Mouse (Mus musculus): ENCODE data around the gene Gm5294. TPM values are rescaled to one million over a fixed set of nuclear protein-coding genes. Genes with fewer than 3 reads are reported as not detected.

The Gm5294 gene
- not detected in 2 replicates for polyA plus RNA-seq (2015; fragmentation: Nextera tagmentation; extraction: Ambion mirVana)

DNA sequence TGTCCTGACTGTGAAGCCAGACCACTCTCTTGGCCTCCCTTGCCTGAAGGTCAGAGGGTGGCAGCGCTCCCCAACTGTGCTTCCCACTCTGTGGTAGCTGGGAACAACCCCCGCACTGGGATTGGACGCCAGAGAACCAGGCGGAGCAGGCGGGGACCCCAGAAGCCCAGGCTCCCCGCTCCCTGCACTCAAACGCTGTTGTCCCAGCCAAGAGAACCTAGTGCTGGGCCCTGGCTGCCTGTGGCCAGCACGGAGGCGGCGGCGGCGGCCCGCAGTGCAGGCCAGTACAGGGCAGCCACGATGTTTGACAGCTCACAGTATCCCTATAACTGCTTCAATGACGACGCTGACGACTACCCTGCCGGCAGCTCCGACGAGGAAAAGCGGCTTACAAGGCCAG is at the start of gene Gm5294:
Gm5294 (plus strand) TSS at position 301 of the 400 bp plus-strand sequence.
- H3K27ac ChIP-seq (ENCODE audit: low read length): no peak within 1 kb of the TSS
- WGBS: 9% methylated on average over 21 of the region's 21 CpGs
- H3K4me3 ChIP-seq (replicated peaks; ENCODE audit: low read length): peak within 1 kb of the TSS; percentile 19; the same call in 1 of the 2 replicates
- no peak within 1 kb of the TSS for H3K9ac ChIP-seq (replicated peaks; ENCODE audit: low read depth, low read length)
- H3K27me3 ChIP-seq (replicated peaks; ENCODE audit: control insufficient read depth, insufficient read depth, low read length): peaks cover 49% of the 10 kb centered on the region
- H3K4me2 ChIP-seq (ENCODE audit: low read length): peak within 1 kb of the TSS; percentile 30
- no peaks in the 10 kb centered on the region for H3K9me3 ChIP-seq (ENCODE audit: control insufficient read depth, low read length)
- peaks cover 7% of the 10 kb centered on the region for H3K4me1 ChIP-seq (replicated peaks; ENCODE audit: control insufficient read depth, insufficient read depth, low read length)
- ATAC-seq: no peak
- no peaks in the 10 kb centered on the region for H3K36me3 ChIP-seq (ENCODE audit: control insufficient read depth, insufficient read depth)

DNA sequence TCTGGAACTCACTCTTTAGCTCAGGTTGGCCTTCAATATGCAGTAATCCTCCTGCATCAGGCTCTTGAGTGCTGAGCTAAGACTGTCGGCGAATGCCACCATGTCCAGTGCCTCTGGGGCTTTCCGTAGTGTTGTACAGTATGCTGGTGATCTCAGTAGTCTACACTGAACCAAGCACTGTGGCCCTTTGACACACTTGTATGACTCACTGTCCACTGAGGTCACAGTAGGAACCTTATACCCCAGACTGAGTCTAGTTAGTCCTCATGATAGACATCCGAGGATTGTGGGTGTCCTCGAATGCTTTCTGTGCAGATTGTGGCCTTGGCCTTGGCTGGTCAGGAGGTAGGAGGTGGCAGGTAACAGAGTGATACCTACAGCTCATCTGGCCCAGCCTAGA is 44.8 kb upstream of the Gm5294 start:
- Histone ChIP-seq H3K27me3 (replicated peaks; ENCODE audit: control insufficient read depth, insufficient read depth, low read length) (no peaks in the 10 kb centered on the region), H3K4me1 (replicated peaks; ENCODE audit: control insufficient read depth, insufficient read depth, low read length) (peaks cover 9% of the 10 kb centered on the region), H3K4me2 (ENCODE audit: low read length) (no peak overlapping the region), H3K9me3 (ENCODE audit: control insufficient read depth, low read length) (no peaks in the 10 kb centered on the region), H3K36me3 (ENCODE audit: control insufficient read depth, insufficient read depth) (peaks cover 9% of the 10 kb centered on the region), H3K4me3 (replicated peaks; ENCODE audit: low read length) (no peak overlapping the region), H3K27ac (ENCODE audit: low read length) (no peak overlapping the region), H3K9ac (replicated peaks; ENCODE audit: low read depth, low read length) (no peak overlapping the region)
- no peak for ATAC-seq
- 94% methylated on average over 5 of the region's 5 CpGs for WGBS

DNA sequence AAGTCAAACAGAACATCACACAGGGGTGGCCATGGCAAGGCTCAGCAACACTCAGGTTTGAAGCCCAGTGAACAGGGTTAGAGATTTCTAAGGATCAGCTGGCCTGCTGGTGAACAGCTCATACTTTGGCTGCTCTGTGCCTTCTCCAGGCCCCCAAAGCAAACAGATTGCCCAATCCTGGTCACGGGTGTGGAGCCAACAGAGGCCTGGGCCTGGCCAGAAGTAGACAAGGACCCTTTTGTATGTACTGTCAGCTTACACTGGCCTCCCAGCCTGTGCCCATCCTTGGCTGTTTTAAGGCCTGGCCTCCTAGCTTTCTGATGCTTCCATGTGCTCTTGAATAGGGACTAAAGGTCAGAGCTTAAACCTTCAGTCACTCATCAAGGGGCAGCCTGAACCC is 43.5 kb upstream of the Gm5294 start:
- no peak overlapping the region for H3K27ac ChIP-seq (ENCODE audit: low read length)
- H3K9me3 ChIP-seq (ENCODE audit: control insufficient read depth, low read length): no peaks in the 10 kb centered on the region
- H3K9ac ChIP-seq (replicated peaks; ENCODE audit: low read depth, low read length): no peak overlapping the region
- peaks cover 9% of the 10 kb centered on the region for H3K4me1 ChIP-seq (replicated peaks; ENCODE audit: control insufficient read depth, insufficient read depth, low read length)
- peaks cover 7% of the 10 kb centered on the region for H3K36me3 ChIP-seq (ENCODE audit: control insufficient read depth, insufficient read depth)
- no peak overlapping the region for H3K4me3 ChIP-seq (replicated peaks; ENCODE audit: low read length)
- no peaks in the 10 kb centered on the region for H3K27me3 ChIP-seq (replicated peaks; ENCODE audit: control insufficient read depth, insufficient read depth, low read length)
- no peak overlapping the region for H3K4me2 ChIP-seq (ENCODE audit: low read length)
- WGBS: 89% methylated on average over 1 of the region's 1 CpGs
- no peak for ATAC-seq

DNA sequence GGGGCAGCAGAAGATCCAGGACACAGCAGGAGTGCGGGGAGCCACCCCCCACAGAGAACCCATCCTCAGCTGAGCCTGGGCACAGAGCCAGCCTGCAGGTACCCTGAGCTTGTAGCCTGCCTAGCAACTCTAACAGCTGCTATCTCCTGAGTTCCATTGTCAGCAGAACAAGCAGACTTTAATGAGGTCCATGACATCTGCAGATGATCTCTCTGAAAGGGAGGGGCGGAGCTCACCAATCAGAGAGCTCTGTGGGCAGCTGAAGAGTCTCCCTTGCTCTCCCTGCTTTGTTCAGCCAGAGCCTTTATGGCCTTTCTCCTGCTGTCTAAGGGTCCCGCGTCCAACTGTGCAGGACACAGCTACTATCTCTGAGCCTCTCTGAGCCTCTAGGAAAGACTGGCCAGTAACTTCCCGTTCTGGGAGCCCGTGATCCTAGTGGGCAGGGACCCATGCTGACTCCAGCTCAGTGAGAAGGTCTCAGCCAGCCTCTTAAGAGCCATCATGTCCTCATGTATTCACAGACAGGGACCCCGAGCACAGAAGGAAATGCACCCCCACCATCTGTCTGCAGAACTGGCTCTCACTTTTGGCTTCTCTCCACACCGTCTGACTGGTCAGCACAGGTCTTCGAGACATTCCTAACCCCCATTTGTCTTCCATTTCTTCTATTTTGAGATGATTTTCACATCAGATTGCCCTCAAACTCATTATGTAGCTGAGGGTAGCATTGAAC is 41.0 kb upstream of the Gm5294 start:
- peak; percentile 64 for ATAC-seq
- Histone ChIP-seq H3K27ac (ENCODE audit: low read length) (peak overlapping the region; percentile 63), H3K9me3 (ENCODE audit: control insufficient read depth, low read length) (no peaks in the 10 kb centered on the region), H3K4me1 (replicated peaks; ENCODE audit: control insufficient read depth, insufficient read depth, low read length) (peaks cover 18% of the 10 kb centered on the region), H3K4me3 (replicated peaks; ENCODE audit: low read length) (no peak overlapping the region), H3K27me3 (replicated peaks; ENCODE audit: control insufficient read depth, insufficient read depth, low read length) (no peaks in the 10 kb centered on the region), H3K9ac (replicated peaks; ENCODE audit: low read depth, low read length) (no peak overlapping the region), H3K36me3 (ENCODE audit: control insufficient read depth, insufficient read depth) (peaks cover 7% of the 10 kb centered on the region), H3K4me2 (ENCODE audit: low read length) (no peak overlapping the region)
- 47% methylated on average over 9 of the region's 9 CpGs for WGBS

DNA sequence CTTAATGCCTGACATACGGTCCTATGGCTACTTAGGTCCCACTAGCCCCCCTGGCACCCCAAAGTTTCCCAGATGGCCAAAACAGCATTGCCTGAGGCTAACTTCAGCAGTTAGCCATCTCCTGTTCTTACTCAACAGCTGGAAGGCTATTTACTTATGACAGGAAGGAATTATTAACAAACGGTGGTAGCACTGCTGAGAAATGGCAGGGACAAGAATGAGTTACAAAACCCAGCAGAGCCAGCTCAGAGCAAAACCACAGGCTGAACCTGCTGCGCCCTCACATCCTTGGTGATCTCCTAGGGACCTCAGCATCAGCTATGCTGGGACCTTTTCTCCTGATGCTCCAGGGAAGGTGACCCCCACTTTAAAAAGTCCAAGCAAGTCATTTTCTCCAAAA is 40.2 kb upstream of the Gm5294 start:
- no peak for ATAC-seq
- 79% methylated on average over 3 of the region's 3 CpGs for WGBS
- peaks cover 6% of the 10 kb centered on the region for H3K36me3 ChIP-seq (ENCODE audit: control insufficient read depth, insufficient read depth)

DNA sequence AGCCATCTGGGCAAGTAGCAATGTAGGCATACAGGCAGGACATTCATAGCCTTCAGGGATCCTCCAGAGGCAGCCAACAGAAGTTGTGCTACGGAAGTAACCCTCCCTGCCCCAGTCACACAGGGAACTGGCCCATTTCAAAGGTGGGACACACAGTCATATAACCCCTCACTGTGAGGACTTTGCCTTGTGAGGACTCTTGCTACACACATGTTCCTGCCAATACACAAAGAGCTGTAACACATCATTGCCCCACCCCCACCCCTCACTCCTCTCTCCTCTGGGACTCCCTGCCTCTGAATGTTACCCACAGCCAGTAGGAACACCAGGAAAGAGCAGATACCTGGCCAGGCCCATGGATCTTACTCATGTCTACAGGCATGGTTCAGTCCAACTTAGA is 37.2 kb upstream of the Gm5294 start:
- H3K4me1 ChIP-seq (replicated peaks; ENCODE audit: control insufficient read depth, insufficient read depth, low read length): peaks cover 18% of the 10 kb centered on the region
- no peaks in the 10 kb centered on the region for H3K27me3 ChIP-seq (replicated peaks; ENCODE audit: control insufficient read depth, insufficient read depth, low read length)
- peak overlapping the region; percentile 67; the same call in 1 of the 2 replicates for H3K27ac ChIP-seq (ENCODE audit: low read length)
- 0 out of 2 replicates have a peak, but pooled peaks have one; percentile 14 for ATAC-seq
- WGBS: 100% methylated on average over 1 of the region's 1 CpGs
- no peak overlapping the region for H3K4me2 ChIP-seq (ENCODE audit: low read length)
- H3K4me3 ChIP-seq (replicated peaks; ENCODE audit: low read length): no peak overlapping the region
- H3K9me3 ChIP-seq (ENCODE audit: control insufficient read depth, low read length): no peaks in the 10 kb centered on the region
- no peak overlapping the region for H3K9ac ChIP-seq (replicated peaks; ENCODE audit: low read depth, low read length)
- no peaks in the 10 kb centered on the region for H3K36me3 ChIP-seq (ENCODE audit: control insufficient read depth, insufficient read depth)

More for the DNA sequence above, 40.2 kb upstream of the Gm5294 start:
- H3K27me3 ChIP-seq (replicated peaks; ENCODE audit: control insufficient read depth, insufficient read depth, low read length): no peaks in the 10 kb centered on the region
- H3K4me2 ChIP-seq (ENCODE audit: low read length): no peak overlapping the region
- no peak overlapping the region for H3K9ac ChIP-seq (replicated peaks; ENCODE audit: low read depth, low read length)
- peaks cover 18% of the 10 kb centered on the region for H3K4me1 ChIP-seq (replicated peaks; ENCODE audit: control insufficient read depth, insufficient read depth, low read length)
- no peaks in the 10 kb centered on the region for H3K9me3 ChIP-seq (ENCODE audit: control insufficient read depth, low read length)
- no peak overlapping the region for H3K27ac ChIP-seq (ENCODE audit: low read length)
- H3K4me3 ChIP-seq (replicated peaks; ENCODE audit: low read length): no peak overlapping the region

DNA sequence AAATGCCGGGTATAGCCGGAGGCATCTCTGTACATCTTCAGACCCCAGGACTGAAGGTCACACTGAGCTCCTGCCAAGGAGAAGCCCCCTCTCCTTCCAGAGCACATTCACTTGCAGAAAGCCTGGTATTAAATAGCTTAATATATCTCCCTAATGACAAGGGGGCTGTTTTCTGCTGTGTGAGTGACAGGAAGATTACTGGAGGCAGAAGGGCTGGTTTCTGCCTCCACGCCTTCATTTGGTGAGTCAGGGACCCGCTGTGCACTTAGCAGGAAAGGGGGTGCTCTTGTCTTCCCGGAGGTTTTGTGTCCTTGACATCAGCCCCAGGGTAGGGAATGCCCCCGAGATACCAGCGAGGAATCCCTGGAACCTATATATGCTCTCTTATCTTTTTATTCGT is 36.7 kb upstream of the Gm5294 start:
- ATAC-seq: peak; percentile 49
- Histone ChIP-seq H3K36me3 (ENCODE audit: control insufficient read depth, insufficient read depth) (no peaks in the 10 kb centered on the region), H3K9ac (replicated peaks; ENCODE audit: low read depth, low read length) (no peak overlapping the region), H3K27ac (ENCODE audit: low read length) (peak overlapping the region; percentile 67; the same call in 1 of the 2 replicates), H3K4me3 (replicated peaks; ENCODE audit: low read length) (no peak overlapping the region), H3K9me3 (ENCODE audit: control insufficient read depth, low read length) (no peaks in the 10 kb centered on the region), H3K27me3 (replicated peaks; ENCODE audit: control insufficient read depth, insufficient read depth, low read length) (no peaks in the 10 kb centered on the region), H3K4me1 (replicated peaks; ENCODE audit: control insufficient read depth, insufficient read depth, low read length) (peaks cover 18% of the 10 kb centered on the region), H3K4me2 (ENCODE audit: low read length) (no peak overlapping the region)
- WGBS: 68% methylated on average over 8 of the region's 8 CpGs

DNA sequence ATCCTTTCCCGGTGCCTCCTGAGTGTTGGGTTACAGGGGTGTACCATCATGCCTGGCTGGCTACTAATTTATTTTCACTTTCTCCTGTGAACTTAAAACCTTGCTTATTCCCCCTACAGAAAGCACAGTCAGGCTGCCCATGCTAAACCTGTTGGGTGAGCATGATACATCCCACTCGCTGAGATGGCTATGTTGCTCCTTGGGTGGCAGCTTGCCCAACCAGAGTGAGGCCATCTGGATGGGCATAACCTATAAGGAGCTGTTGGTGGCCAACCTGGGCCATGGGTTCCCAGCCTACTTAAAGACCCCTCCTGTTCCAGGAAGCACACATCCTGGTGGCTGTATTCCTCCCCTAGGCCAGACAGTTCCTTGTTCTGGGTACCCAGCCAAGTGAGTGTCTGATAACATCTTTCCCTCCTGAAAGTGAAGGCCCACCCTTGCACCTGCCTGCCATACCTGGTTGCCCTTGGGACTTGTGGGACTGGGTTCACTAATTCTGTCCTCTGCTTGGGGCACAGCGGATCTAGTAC is 33.8 kb upstream of the Gm5294 start:
- H3K36me3 ChIP-seq (ENCODE audit: control insufficient read depth, insufficient read depth): no peaks in the 10 kb centered on the region
- H3K9me3 ChIP-seq (ENCODE audit: control insufficient read depth, low read length): no peaks in the 10 kb centered on the region
- no peak overlapping the region for H3K27ac ChIP-seq (ENCODE audit: low read length)
- WGBS: 86% methylated on average over 3 of the region's 3 CpGs
- ATAC-seq: no peak
- no peak overlapping the region for H3K4me2 ChIP-seq (ENCODE audit: low read length)
- H3K4me1 ChIP-seq (replicated peaks; ENCODE audit: control insufficient read depth, insufficient read depth, low read length): peaks cover 9% of the 10 kb centered on the region
- no peaks in the 10 kb centered on the region for H3K27me3 ChIP-seq (replicated peaks; ENCODE audit: control insufficient read depth, insufficient read depth, low read length)
- H3K9ac ChIP-seq (replicated peaks; ENCODE audit: low read depth, low read length): no peak overlapping the region
- H3K4me3 ChIP-seq (replicated peaks; ENCODE audit: low read length): no peak overlapping the region

DNA sequence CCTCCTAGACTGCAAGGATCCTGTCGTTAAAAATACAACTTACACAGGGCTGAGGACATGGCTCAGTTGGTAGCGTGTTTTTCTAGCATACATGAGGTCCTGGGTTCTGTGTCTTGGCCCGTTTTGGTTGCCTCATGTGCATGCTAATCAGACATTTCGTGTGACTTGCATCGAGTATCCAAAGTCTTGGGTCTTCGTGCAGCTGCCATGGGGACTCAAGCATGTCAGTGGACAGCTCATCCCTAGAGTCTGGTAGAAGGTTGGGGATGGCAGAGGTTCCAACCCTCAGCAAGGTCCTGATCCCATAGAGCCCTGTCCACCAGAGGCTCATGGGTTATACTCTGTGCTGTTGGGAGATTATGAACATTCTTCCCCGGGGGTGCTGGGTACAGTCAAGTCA is 32.2 kb upstream of the Gm5294 start:
- Histone ChIP-seq H3K27ac (ENCODE audit: low read length) (no peak overlapping the region), H3K4me1 (replicated peaks; ENCODE audit: control insufficient read depth, insufficient read depth, low read length) (peaks cover 6% of the 10 kb centered on the region), H3K4me2 (ENCODE audit: low read length) (no peak overlapping the region), H3K9me3 (ENCODE audit: control insufficient read depth, low read length) (no peaks in the 10 kb centered on the region), H3K9ac (replicated peaks; ENCODE audit: low read depth, low read length) (no peak overlapping the region), H3K4me3 (replicated peaks; ENCODE audit: low read length) (no peak overlapping the region), H3K36me3 (ENCODE audit: control insufficient read depth, insufficient read depth) (no peaks in the 10 kb centered on the region), H3K27me3 (replicated peaks; ENCODE audit: control insufficient read depth, insufficient read depth, low read length) (no peaks in the 10 kb centered on the region)
- ATAC-seq: no peak
- 91% methylated on average over 7 of the region's 7 CpGs for WGBS

Measured in forebrain, embryonic 16.5 days (tissue).